Mouse (Mus musculus) cerebellum, adult 2 months (tissue): Measurements from ENCODE around the gene Hist3h2ba. TPM values are rescaled to one million over a fixed set of nuclear protein-coding genes. Genes with fewer than 3 reads are reported as not detected.

Experiments used
- DNase-seq, 2 experiments: peaks; one replicate each; pipeline ENCODE4 v3.0.0; 2021
- H3K27ac ChIP-seq: fragments of 200-500 bp; 2 replicates; pipeline ENCODE4 v1.5.1; 2012; ENCODE audit warnings: low read length, control low read depth, inconsistent platforms; ENCODE audit not compliant: insufficient read depth
- H3K27me3 ChIP-seq: fragments of 200-500 bp; 2 replicates; pipeline ENCODE4 v1.6.1; 2012; ENCODE audit warnings: inconsistent platforms, mild to moderate bottlenecking, low read length, moderate library complexity; ENCODE audit not compliant: control insufficient read depth, insufficient read depth
- H3K4me1 ChIP-seq: fragments of 200-500 bp; 2 replicates; pipeline ENCODE4 v1.6.1; 2011; ENCODE audit warnings: low read length; ENCODE audit not compliant: control insufficient read depth, insufficient read depth
- H3K4me3 ChIP-seq: fragments of 200-500 bp; replicated peaks from 2 replicates; pipeline ENCODE3; 2011; ENCODE audit warnings: mild to moderate bottlenecking, low read depth, low read length, control low read depth; ENCODE audit not compliant: insufficient read depth
- CTCF ChIP-seq: fragments of 200-500 bp; IDR thresholded peaks from 2 replicates; pipeline ENCODE4 v1.5.1; 2011; ENCODE audit warnings: low read depth, mild to moderate bottlenecking, control low read depth, low read length, moderate library complexity, borderline replicate concordance; ENCODE audit not compliant: insufficient read depth
- POLR2A ChIP-seq: fragments of 200-500 bp; IDR thresholded peaks from 2 replicates; pipeline ENCODE4 v1.6.1; 2011; ENCODE audit warnings: low read length, control low read depth, borderline replicate concordance; ENCODE audit not compliant: insufficient read depth
- WGBS: fragments of 180-500 bp; shearing (Covaris S2); methylation state at CpG from one replicate; pipeline ENCODE4 v1.1.7; 2018; 5-methylcytosine and 5-hydroxymethylcytosine counted together
- polyA plus RNA-seq: library from polyadenylated mRNA; depleted of rRNA; stranded (reverse); fragments of >200 nt; gene quantifications from 2 replicates; pipeline ENCODE4 v1.2.3, GENCODE M21; 2012; rRNA removed

The Hist3h2ba gene
- polyA plus RNA-seq, 1 experiment, result 154 TPM

- no peaks in the 10 kb centered on the region for H3K4me1 ChIP-seq
- 59% methylated on average over 12 of the region's 12 CpGs for WGBS
- H3K27me3 ChIP-seq, result no peaks in the 10 kb centered on the region
- H3K4me3 ChIP-seq, result no peak overlapping the region
- no peak overlapping the region for H3K27ac ChIP-seq
- TF ChIP-seq POLR2A (no peak), CTCF (no peak)
- DNase-seq, result no peak
Observed at GRCm38 (mm10) chr11:58995807-58996370, 47.2 kb downstream of the Hist3h2ba start.

GRCm38 (mm10) chr11:58997541-58997940, 48.8 kb downstream of the Hist3h2ba start:
- no peak overlapping the region for H3K4me3 ChIP-seq
- TF ChIP-seq CTCF, result no peak
- TF ChIP-seq POLR2A, result no peak
- no peak overlapping the region for H3K27ac ChIP-seq
- 80% methylated on average over 5 of the region's 5 CpGs for WGBS
- H3K4me1 ChIP-seq, result no peaks in the 10 kb centered on the region
- DNase-seq, result no peak
- no peaks in the 10 kb centered on the region for H3K27me3 ChIP-seq

Other genes with a start within 250 kb of the Hist3h2ba start
- gene Olfr319, start 249.8 kb upstream of the Hist3h2ba start, polyA plus RNA-seq, result not detected in 2 replicates
- gene Olfr318, start 224.9 kb upstream of the Hist3h2ba start, polyA plus RNA-seq, result not detected in 2 replicates
- gene Olfr317, start 209.7 kb upstream of the Hist3h2ba start, polyA plus RNA-seq, result 0.03 TPM in 1 of 2 replicates, not detected in the other
- not detected in 2 replicates for gene Olfr316, start 196.2 kb upstream of the Hist3h2ba start, polyA plus RNA-seq
- not detected in 2 replicates for gene Olfr315, start 175.7 kb upstream of the Hist3h2ba start, polyA plus RNA-seq
- gene Olfr314, start 166.0 kb upstream of the Hist3h2ba start, polyA plus RNA-seq, result not detected in 2 replicates
- 1.5 and 1.6 TPM in 2 replicates for gene Fam183b, start 147.0 kb upstream of the Hist3h2ba start, polyA plus RNA-seq
- gene Olfr313, start 133.9 kb upstream of the Hist3h2ba start, polyA plus RNA-seq, result not detected in 2 replicates
- gene Olfr312, start 119.7 kb upstream of the Hist3h2ba start, polyA plus RNA-seq, result not detected in 2 replicates
- not detected in 2 replicates for gene Olfr311, start 109.7 kb upstream of the Hist3h2ba start, polyA plus RNA-seq
- gene Gm12258, start 101.8 kb upstream of the Hist3h2ba start, polyA plus RNA-seq, result 22.5 and 24.5 TPM in 2 replicates
- 6.7 and 8.0 TPM in 2 replicates for gene 2810021J22Rik, start 81.7 kb upstream of the Hist3h2ba start, polyA plus RNA-seq
- gene Zfp39, start 44.7 kb upstream of the Hist3h2ba start, polyA plus RNA-seq, result 5.4 and 6.3 TPM in 2 replicates
- gene Btnl10, start 31.0 kb upstream of the Hist3h2ba start, polyA plus RNA-seq, result not detected in 2 replicates
- gene Rnf187, start 10.0 kb upstream of the Hist3h2ba start, polyA plus RNA-seq, result 578 and 589 TPM in 2 replicates
- 41.3 and 43.2 TPM in 2 replicates for gene Hist3h2a, start 5.8 kb downstream of the Hist3h2ba start, polyA plus RNA-seq
- gene Trim17, start 5.8 kb downstream of the Hist3h2ba start, polyA plus RNA-seq, result 3.5 and 4.8 TPM in 2 replicates
- gene Trim11, start 29.2 kb downstream of the Hist3h2ba start, polyA plus RNA-seq, result 25.3 and 27.5 TPM in 2 replicates
- gene Obscn, start 187.5 kb downstream of the Hist3h2ba start, polyA plus RNA-seq, result 0.43 and 0.52 TPM in 2 replicates
- gene Iba57, start 214.8 kb downstream of the Hist3h2ba start, polyA plus RNA-seq, result 5.1 and 5.7 TPM in 2 replicates
- 47.5 and 57.1 TPM in 2 replicates for gene Gjc2, start 234.3 kb downstream of the Hist3h2ba start, polyA plus RNA-seq
- gene Guk1, start 243.3 kb downstream of the Hist3h2ba start, polyA plus RNA-seq, result 207 and 235 TPM in 2 replicates